Mouse (Mus musculus) NIH3T3 (cell line): ENCODE data around the gene C1ql4.
"Not testable (repeated sequence)": the region's sequence is repeated elsewhere in the genome, so short reads cannot be mapped to it uniquely, and the experiment has no call there.

ENCODE experiments used
- DNase-seq: peaks from one replicate; pipeline ENCODE4 v3.0.0-alpha.2; 2012; ENCODE audit warnings: low read depth

Gene C1ql4

DNA sequence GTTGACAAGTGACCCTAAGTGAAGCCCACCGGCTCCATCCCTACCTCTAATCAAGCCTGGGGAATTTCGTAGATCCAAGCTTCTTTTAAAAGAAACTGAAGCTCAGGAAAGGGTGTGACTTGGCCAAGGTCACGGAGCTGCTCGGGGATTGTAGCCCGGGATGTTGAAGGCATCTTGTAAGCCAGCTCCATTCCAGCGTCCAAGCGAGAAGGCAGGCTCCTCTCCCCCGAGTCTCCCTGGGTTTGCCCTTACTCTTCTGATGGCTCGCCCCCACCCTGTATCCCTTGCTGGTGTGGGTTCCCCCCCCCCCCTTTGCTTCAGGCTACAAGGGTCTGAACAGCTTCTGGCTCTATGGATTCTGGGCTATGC lies 10.9 kb upstream of the C1ql4 start:
- peak; percentile 24 for DNase-seq

DNA sequence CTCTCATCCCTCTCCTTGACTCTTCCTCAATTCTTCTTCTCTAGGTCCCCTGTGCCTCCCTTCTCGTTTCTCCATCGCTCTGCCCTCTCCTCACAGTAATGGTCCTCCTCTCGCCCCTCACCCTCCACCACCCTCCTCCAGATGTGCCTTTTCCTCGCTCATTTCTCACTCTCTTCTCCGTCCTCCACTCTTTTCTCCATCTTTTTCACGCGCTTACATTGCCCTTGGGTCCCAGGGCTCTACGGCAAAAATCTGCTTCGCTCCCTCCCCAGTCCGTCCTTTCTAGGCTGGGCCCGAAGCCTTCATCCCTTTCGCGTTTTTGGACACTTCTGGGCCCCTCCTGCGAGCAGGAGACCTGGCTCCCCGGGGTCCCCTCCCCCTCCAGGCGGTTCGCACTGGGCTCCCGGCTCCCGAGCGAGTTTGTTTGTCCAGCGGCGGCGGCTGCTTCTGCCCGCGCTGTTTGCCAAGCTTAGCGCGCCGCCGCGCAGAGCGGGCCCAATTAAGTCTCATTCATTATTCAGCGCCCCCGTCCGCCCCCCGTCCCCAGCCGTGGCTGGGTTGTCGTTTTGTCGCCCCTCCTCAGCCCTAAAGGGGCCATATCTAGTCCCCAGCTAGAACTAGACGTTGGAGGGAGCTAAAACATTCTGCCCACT lies 10.3 kb upstream of the C1ql4 start:
- DNase-seq = peak; percentile 49

DNA sequence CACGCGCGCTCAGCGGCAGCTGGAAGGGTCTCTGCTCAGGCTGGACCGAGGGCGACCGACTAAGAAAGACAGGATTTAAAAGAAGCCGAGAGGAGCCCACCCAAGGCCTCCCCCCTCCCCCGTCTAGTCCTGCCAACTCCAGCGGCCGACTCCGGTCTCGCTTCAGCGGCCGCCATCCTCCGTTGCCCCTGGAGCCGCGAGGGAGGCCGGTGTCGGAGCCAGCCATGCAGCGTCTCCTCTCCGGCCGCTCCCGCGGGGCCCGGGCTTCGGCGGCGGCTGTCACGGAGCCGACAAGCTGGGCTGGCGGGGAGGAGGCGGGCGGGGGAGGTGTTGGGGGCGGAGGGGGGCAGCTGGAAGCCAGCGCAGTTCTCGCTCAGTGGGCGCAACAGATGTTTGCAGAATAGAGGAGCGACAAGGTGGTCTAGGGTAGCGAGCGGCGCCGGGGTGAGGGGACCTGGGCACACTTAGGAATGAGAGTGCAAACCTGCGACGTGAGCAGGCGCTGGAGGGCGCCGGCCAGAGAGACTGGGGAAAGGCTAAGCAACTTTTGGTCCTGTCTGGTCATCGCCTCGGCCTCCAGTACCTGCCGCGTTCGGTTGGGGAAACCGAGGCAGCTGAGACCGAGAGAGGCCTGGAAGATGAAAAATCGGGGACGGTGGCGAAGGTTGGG lies 9.3 kb upstream of the C1ql4 start:
- no peak for DNase-seq

- no peak for DNase-seq
These were observed 8.6 kb upstream of the C1ql4 start for GRCm38 (mm10) chr15:99096061-99096793.

- no peak for DNase-seq
These were observed 7.7 kb upstream of the C1ql4 start for GRCm38 (mm10) chr15:99095356-99095755.

- no peak for DNase-seq
These were observed 7.1 kb upstream of the C1ql4 start for GRCm38 (mm10) chr15:99094631-99095270.

DNA sequence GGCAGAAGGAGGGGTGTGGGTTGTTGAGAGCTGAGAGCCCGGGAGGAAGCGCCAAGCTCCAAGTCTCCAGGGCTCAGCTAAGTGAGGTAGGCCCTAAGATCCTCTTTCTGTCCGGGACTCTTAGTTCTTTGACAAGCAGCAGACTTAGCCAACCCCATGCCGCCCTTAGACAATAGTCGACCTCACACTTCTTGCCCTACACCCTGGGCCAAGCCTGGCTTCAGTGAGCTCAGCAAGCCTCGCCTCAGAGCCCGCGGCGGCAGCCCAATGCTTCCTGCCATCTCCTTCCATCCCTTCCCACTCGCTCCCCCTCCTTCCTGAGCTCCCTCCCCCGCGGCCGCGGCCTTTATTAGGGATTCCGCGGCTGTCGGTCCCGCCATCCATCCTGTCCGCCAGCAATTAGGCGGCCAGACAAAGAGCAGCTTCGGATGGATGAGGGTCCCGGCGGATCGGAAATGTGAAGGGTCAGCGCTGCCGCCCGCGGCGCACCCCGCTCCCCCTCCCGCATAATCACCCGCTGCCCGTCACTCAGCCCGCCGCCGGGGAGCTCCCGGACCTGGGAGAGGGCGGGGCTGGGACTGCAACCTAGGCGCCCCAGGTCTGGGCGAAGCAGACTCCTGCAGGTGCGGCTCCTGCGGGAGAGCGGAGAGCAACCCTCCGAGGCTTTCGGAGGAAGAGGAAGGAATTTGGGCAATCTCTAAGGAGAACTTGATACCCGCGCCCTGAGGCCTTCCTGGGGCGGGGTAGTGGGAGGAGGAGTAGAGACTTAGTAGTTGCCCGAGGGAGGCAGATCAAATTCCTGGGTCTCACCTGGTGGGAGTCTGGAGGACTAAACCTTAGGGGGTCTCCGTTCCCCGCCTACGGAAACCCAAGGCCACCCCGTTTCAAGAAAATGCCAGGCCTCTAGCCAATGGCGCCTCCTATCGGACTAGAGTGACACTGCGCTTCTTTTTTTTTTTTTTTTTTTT lies 6.0 kb upstream of the C1ql4 start:
- DNase-seq = no peak

GRCm38 (mm10) chr15:99092870-99093269 lies 5.3 kb upstream of the C1ql4 start, which contains the start of gene Dnajc22:
Dnajc22 (plus strand) TSS chr15:99093170.
- no peak for DNase-seq

- no peak for DNase-seq
These were observed 1.5 kb upstream of the C1ql4 start for GRCm38 (mm10) chr15:99089069-99089468.

- peak; percentile 88 for DNase-seq
These were observed 675 bp upstream of the C1ql4 start for GRCm38 (mm10) chr15:99088292-99088691.

GRCm38 (mm10) chr15:99085997-99086396 lies 1.6 kb downstream of the C1ql4 start:
- no peak for DNase-seq

DNA sequence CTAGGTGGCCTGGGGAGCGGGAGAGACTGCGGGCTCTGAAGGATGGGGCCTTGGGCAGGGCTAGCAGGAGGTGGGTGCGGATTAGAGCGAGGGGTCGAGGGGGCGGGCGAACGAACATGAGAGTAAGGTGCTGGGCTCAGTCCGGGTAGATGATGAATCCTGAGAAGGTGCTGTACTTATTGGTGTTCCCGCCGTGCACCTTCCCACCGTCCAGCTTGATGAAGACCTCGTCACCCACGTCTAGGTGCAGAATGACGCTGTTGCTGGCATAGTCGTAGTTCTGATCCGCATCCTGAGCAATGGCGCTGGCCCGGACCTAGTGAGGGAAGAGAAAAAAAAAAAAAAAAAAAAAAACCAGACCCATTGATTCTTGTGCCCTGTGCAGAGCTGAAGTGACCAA lies 3.0 kb downstream of the C1ql4 start:
- no peak for DNase-seq

DNA sequence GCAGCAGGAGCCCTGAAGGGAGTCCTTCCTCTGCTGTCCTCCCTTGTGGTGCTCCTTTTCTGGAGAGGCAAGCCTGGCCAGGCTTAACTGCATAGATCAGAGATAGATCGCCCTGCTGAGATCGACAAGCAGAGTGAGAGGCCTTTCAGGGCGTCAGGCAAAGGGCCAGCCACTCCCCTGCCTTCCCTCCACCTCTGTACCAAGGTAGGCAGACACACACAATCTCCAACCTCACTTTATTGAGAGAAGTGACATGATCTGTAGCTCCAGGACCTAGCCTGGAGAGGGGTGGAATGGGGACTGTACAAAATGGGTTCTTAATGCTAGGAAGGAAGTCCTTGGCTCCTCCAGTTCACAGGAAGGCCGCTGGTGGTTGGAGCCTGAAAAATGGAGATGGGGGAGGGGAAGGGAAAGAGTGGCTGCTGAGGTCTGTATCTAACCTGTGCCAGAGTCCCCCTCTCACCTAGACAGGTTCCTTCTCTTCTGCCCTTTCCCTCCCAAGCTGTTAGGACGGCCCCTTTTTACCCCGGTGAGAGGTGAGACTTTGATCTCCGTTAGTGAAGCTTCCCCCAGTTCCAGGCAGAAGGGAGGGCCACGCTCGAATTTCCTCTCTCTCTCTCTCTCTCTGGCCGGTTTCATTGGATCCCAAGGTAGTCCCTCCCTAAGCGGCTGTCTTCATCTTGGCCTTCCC lies 3.6 kb downstream of the C1ql4 start:
- DNase-seq = no peak

DNA sequence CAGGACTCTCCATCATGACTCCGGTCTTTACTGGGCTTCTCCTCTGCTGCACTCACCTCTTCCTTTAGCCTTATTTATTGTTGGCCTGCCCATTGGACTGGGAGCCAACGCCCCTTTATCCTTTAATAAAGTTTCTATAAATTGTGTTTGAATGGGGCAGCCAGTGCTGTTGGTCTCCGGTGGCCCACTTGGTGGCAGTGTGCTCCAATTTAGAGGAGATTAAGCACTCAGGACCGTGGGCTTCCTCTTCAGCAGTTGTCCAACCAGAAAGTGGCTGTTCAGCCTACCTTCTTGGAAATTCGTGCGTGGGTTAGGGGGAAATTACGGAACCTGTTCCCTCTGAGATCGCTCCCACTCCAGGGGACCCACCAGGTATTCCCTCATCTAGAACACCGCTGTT lies 4.4 kb downstream of the C1ql4 start:
- peak; percentile 80 for DNase-seq

GRCm38 (mm10) chr15:99082840-99083239 lies 4.8 kb downstream of the C1ql4 start:
- no peak for DNase-seq

- DNase-seq = no peak
These were observed 5.3 kb downstream of the C1ql4 start for GRCm38 (mm10) chr15:99082322-99082721.

GRCm38 (mm10) chr15:99079804-99080203 lies 7.8 kb downstream of the C1ql4 start:
- peak; percentile 39 for DNase-seq

DNA sequence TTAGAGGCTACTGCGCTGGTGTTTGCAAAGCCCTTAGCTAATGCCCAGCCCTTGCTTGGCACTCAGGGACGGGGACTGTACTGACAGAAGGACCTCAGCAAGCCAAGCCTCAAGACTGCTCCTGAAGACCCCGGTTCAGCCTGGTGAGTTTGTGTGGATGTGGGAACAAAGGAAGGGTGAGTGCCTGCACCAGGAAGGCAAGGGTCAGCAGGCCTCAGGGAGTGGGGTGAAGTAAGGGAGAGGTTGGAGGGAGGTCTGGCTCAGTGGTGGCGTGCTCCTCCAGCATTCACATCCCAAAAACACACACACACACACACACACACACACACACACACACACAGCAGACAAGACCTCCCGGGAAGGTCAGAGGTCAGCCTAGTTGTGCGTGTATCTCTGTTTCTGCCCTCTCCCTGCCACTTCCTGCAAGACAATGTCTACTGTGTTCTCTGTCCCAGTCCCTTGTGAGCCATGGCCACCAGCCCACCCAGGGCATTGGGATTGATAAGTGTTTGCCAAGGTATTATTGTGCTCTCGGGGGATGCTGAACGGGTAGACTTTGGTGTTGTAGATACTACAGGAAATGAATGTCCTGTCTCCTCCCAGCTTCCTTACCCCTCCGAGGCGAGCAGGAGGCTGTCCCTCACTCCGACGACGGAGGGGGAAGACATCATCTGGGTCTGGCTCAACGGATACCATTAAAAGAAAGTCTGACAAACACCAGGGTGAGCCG lies 9.3 kb downstream of the C1ql4 start:
- DNase-seq = no peak

GRCm38 (mm10) chr15:99076011-99076410 lies 11.6 kb downstream of the C1ql4 start:
- not testable (repeated sequence) for DNase-seq
